Mouse (Mus musculus) embryo, embryonic 9.5 days (tissue): Measurements from ENCODE around the gene Supt5.

Source experiments
- DNase-seq: peaks from one replicate; pipeline ENCODE4 v3.0.0-alpha.2; 2017; ENCODE audit errors: extremely low spot score

Gene Supt5

DNA sequence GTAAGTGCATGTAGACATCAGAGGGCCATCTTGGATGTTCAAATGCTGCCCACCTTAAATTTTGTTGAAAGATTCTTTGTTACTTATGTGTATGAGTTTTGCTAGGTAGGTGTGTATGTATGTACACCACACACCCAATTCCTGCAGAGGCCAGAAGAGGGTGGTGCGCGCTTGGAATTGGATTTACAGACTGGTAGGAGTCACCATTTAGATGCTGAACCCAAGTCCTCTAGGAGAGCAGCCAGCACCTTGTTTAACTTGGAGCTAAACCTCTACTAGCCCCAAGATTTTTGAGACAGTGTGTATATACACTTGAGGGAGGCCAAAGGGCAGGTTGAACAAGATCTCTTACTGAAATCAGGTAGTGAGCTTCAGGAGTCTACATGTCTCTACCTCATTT, 14.7 kb upstream of the Supt5 start:
- DNase-seq = no peak

GRCm38 (mm10) chr7:28351676-28352191, 13.2 kb upstream of the Supt5 start:
- DNase-seq = no peak

DNA sequence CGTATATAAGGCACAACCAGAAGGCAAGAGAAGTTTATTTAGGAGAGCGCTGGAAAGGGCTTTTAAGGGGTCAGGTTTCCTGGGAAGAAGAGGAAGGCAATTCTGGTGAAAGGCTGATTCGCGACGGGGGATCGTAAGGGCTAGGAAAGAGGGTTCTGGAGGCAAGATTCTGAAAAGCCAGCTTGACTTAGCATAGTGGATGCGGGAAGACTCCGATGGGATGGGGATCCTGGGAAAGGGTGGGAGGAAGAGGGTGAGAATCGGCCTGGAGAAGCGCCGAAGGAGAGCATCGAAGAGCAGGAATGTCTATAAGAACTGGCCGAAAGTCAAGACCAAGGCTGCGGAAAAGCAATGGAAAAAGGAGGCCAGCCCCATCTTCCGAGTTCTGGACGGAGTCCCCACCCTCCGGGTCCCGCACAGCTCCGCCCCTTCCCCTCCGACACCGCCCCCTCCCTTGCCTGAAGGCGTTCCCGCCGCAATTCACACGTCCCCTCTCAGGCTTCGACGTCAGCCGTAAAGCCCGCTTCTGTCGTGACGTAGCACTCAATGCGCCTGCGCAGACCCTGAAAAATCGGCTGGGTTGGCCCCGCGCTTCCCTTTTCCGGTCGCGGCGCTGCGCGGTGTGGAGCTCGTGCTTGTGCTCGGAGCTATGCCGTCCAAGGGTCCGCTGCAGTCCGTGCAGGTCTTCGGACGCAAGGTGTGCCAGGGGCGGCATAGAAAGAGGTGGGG, 11.8 kb upstream of the Supt5 start, which contains the start of gene Rps16:
Rps16 (plus strand) TSS at position 498 of the 729 bp plus-strand sequence.
- DNase-seq = peak; percentile 98

DNA sequence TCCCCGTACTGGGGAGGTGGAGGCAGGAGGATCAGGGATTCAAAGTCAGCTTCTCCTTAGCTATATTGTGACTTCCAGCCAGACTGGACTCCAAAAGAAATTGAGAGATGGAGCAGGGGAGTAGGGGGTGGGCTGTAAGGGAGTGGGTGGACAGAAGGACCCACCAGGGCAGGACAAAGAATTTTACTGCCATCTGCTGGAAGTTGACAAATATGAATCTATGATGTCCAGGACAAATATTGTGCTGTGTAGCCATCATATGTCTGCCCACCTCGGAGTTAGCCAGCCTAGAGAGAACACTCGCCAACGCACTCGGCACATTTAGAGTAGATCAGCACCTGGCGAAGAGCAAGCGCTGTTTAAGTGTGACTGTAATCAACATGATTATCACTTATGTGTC, 10.1 kb upstream of the Supt5 start:
- DNase-seq = no peak

DNA sequence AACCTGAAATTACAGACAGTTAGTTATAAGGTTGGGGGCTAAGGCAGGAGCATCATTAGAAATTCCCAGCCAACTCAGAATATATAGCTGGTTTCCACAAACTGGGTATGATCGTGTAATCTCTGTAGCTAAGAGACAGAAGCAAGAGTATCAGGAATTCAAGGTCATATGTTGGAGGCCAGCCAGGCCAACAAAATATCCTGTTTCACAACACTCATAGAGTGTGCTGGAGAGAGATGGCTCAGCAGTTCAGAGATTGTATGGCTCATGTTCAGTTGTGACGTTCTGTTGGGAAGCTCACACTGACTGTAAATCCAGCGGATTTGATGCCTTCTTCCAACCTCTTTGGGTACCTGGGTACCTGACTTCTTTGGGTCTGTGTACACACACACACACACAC, 9.2 kb upstream of the Supt5 start:
- no peak for DNase-seq

DNA sequence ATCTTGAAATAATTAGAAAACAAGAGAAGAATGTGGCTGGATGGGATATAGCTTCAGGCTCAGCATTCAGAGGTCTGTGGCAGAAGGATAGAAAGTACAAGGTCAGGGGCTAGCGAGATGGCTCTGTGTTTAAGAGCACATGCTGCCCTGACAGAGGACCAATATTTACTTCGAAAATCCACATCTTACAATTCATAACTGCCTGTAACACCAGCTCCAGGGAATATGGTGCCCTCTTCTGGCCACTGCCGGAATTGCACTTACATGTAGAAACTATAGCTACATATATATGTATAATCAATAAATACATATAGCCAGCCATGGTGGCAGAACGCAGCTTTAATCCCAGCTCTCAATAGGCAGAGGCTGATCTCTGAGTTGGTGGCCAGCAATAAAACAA, 6.1 kb upstream of the Supt5 start:
- DNase-seq = peak; percentile 74

DNA sequence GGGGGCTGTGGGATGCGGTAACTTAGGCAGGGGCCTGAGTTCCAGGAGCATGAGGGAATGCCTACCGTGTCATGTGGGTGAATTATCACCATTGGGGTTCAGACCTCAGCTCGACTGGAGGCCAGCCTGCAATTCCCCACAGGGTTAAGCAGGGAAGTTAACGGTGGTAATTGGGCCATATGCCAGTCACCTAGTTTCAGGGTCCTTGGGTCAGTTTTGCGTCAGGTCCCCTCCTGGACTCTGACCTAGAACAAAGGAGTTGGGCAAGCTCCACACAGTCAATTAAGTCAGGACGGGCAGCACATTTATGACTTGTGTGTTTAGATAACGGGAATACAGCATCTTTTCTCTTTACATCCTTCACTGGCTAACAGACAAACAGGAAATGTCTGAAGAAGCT, 2.8 kb upstream of the Supt5 start:
- DNase-seq = no peak

GRCm38 (mm10) chr7:28339213-28339917, 819 bp upstream of the Supt5 start:
- no peak for DNase-seq

DNA sequence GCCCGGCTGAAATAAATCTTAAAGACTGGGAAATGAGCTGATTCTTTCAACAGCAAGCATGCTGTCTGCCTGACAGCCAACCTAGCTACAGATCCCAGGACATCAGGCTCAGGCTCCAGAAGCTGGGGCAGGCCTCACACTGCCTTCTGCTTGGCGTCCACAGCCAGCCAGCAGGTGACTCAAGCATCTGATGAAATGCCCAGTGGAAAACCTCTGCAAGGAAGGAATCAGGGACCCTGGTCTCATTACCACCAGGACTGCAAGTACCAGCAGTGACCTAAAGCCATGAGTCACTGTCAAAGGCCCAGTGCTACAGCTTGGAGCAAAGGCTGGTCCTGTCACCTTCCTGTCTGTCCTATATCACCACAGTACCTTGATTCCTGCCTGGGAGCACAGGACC, 3.1 kb downstream of the Supt5 start:
- no peak for DNase-seq

DNA sequence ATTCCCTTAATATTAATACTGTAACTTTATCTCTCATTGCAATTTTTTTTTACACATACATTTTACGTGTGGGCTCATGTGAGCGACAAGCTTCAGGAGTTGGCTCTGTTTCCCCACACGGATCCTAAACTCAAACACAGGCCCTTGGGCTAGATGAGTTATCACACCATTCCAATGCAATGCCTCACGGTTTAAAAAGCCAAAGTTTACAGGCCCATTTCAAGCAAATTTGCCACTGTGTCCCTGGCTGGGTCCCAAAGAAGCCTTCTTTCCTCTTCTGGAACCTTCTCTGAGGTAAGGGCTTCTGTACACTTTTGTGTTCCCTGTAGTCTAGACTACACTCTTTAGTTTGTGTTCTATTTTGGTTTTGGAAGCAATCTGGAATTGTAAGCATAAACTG, 4.0 kb downstream of the Supt5 start:
- no peak for DNase-seq

DNA sequence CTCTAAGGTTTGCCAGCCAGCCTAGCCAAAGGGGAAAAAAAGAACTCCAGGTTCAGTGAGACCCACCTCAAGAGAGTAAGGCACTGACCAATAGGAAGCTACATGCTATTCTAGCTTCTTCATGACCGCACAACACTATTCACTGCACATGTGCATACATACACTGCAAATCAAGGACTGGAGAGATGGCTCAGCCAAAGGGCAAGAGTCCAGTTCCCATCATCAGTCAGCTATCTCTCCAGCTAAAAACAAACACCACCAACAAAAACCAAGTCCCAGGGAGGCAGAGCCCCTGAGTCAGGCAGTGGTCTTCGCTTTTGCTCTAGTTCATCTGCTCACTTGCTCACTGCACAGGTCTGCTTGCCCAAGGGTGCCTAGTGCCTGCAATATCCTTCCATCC, 10.3 kb downstream of the Supt5 start:
- no peak for DNase-seq

DNA sequence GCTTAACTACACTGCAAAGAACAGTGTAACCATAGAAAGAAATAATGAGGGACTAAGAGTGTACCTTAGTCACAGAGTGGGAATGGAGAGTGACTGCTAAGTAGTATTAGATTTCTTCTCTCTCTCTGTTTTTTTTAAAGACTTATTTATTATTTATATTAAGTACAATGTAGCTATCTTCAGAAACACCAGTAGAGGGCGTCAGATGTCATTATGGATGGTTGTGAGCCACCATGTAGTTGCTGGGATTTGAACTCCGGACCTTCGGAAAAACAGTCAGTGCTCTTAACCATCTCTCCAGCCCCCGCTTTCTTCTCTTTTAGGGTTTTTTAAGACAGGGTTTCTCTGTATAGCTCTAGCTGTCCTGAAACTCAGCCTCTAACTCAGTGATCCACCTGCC, 12.1 kb downstream of the Supt5 start:
- DNase-seq = no peak

- DNase-seq = no peak
These were observed 13.3 kb downstream of the Supt5 start for GRCm38 (mm10) chr7:28325293-28325692.

DNA sequence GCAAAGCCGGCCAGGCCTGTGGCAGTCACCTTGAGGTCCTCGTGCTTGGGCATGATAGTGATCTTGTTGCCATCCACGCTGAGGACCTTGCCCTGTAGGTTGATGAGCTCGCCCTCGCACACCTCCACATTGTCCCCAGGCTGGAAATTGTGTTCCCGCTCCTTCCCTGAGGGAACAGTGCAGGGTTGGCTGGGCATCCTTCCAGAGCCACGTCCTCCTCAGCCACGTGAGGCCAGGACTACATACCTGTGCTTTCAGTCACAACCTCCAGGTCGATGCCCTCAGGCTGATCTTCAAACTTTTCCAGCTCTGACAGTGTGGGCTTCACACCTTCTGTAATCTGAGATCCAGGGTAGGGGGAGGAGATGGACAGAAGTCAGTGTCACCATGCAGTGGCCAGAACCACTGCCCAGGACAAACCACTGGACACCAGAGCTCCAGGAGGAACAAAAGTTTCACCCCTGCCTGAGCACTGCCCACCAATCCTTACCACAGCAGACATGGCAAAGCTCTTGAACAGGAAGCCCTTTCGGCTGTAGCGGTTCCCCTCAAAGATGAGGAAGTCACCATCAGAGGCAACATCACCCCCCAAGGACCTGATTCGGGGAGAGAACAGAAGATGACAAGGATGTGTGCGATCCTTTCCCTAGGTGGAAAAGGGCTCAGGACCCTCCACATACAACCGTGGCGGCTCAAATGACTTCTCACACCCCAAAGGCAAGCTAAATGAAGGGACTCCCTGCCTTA, 16.4 kb downstream of the Supt5 start:
- DNase-seq = no peak

- DNase-seq = no peak
These were observed 19.8 kb downstream of the Supt5 start for GRCm38 (mm10) chr7:28318714-28319113.

DNA sequence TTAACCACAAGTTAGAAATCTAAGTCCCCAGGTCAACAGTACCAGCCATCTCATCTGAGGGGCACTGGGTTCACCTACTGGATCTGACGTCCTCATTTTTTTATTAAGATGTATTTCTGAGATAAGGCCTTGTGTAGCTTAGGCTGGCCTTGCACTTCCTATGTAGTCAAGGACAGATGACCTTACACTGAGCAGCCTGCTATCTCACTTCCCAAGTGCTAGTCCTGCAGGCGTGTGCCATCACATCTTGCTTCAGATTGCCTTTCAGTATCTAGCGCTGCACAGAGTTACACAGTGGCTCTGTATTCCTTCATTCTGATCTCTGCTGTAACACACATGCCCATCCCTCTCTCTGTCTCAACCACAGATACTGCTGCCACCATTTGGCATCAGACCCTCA, 20.5 kb downstream of the Supt5 start:
- DNase-seq = no peak

DNA sequence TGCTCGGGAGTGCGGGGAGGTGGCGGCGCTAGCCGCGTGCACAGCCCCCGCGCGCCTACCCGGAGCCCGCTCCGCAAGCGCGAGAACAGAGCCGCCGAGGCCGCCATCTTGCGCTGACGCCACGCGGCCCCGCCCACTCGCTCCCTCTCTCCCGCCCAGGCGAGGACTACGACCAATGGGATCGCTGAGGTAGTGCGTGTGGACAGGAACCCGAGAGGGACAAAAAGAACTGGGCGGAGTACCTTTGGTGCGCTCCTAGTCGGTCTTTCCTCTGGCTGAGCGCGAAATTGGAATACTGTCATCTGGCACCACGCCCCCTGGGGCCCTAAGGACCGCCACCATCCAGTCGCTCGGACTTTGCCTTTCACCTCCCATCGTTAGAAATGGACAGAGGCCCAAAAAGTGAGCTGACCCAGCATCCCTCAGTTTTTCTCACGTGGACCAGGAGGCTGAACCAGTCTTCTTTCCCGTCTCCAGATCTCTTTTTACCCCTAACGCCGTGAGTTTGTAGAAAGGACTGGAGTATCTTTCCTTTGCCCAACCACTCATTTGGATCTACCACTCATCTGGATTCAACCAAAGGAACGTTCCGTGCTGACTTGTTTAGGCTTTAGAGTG, 26.5 kb downstream of the Supt5 start, which contains the start of gene Timm50:
Timm50 (minus strand) TSS at position 147 of the 618 bp plus-strand sequence.
- peak; percentile 95 for DNase-seq

DNA sequence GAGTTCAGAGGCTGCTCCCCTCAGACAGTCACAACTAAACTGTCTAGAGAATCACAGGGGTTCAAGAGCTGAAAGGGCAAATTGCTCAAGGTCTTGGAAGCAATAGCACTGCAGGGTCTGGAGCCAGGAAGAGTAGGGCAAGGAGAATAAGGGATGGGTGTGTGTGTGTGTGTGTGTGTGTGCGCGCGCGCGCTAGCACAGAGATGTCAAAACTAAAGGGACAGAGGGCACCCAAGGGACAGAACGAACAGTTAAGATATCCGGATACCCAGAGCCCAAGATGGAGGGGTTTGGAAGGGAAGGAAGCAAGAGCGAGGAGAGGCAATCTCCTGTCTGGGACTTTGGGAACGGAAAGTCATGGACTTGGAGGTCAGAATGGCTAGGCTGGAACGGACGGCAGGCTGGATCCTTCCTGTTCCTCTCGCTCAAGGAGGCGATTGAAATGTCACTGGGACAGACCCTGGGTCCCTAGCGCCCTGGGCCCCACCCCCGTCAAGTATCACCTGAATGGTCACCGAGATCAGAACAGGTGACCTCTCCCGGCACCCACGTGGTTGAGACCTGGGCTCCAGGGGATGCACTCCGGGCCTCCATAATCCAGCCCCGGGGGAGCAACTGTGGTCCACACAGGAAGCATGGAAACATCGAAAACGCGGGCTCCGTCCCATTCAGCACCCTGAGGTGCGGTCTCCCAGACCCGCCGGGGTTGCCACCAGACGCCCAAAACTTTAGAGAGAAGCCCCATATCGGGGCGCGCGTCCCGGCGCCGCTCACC, 27.2 kb downstream of the Supt5 start:
- DNase-seq = no peak

- no peak for DNase-seq
These were observed 28.8 kb downstream of the Supt5 start for GRCm38 (mm10) chr7:28309737-28310136.

GRCm38 (mm10) chr7:28306216-28306615, 32.3 kb downstream of the Supt5 start:
- no peak for DNase-seq

DNA sequence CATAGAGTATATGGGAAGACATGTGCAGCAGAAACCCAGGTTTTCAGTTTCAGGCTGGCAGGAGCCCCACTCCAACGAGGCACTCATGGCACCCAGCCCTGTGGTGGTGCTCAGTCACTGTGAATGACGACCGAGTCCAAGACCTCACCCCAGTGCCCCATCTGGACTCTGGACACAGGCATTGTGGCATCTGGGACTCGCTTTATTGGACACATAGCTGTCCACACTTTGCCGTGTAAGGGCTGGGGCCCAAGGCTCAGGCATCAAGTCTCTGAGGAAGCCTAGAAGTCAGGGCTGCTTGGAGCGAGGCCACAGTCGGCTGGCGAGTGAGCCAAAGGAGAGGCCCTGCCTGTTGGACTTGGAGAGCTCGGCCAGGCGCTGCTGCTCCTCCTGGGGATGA, 32.9 kb downstream of the Supt5 start:
- no peak for DNase-seq
